Mouse (Mus musculus): Measurements from ENCODE around the gene Commd6. TPM values are rescaled to one million over a fixed set of nuclear protein-coding genes. Genes with fewer than 3 reads are reported as not detected.

The Commd6 gene
- polyA plus RNA-seq, 1 experiment from 2014 or later, result 88.1 TPM

DNA sequence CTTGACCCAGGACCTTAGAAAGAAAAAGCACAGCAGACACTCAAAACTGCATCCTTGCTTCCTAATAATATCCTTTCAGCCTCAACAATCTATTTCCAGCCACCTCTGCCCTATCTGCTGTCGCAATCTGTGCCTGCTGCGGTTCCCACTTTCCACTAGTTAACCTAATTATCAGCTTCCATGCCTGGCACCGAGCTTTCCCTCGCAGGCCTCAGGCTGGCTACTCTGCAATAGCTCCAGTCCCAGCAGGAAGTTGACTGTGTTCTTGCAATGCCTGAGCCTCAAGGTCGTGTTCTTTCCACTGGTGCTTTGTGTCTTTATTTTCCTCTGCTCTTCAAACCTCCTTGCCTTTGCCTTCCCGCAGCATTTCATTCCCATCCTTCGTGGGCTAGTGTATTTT is 54.4 kb downstream of the Commd6 start:
- ATAC-seq (ENCODE audit: low FRiP score, low read depth), result no peak
- H3K27me3 ChIP-seq, result no peaks in the 10 kb centered on the region
- no peak overlapping the region for H3K4me3 ChIP-seq
- H3K4me1 ChIP-seq (replicated peaks), result no peaks in the 10 kb centered on the region
- no peaks in the 10 kb centered on the region for H3K36me3 ChIP-seq
- no peak overlapping the region for H3K9ac ChIP-seq
- WGBS, result 69% methylated on average over 7 of the region's 7 CpGs
- no peak overlapping the region for H3K4me2 ChIP-seq
- no peaks in the 10 kb centered on the region for H3K9me3 ChIP-seq
- no peak overlapping the region for H3K27ac ChIP-seq (replicated peaks)

Other genes with a start within 250 kb of the Commd6 start
- 11.3 and 11.9 TPM in 2 replicates for gene Tbc1d4, start 31.5 kb downstream of the Commd6 start, polyA plus RNA-seq (2015; fragmentation: Nextera tagmentation; extraction: Ambion mirVana)
- gene Uchl3, start 13.3 kb upstream of the Commd6 start, polyA plus RNA-seq (2015; fragmentation: Nextera tagmentation; extraction: Ambion mirVana), result 252 and 255 TPM in 2 replicates
- not detected in 2 replicates for gene Gm9922, start 89.1 kb upstream of the Commd6 start, polyA plus RNA-seq (2015; fragmentation: Nextera tagmentation; extraction: Ambion mirVana)
- gene Lmo7, start 89.3 kb upstream of the Commd6 start, polyA plus RNA-seq (2015; fragmentation: Nextera tagmentation; extraction: Ambion mirVana), result 1.7 TPM in 2 replicates